Mouse (Mus musculus) neural tube, embryonic 15.5 days (tissue): ENCODE data around the gene Pou6f2. TPM values are rescaled to one million over a fixed set of nuclear protein-coding genes. Genes with fewer than 3 reads are reported as not detected.
A peak's percentile ranks its signal among the peaks of the same experiment; 100 is the strongest.

ENCODE experiments used
- ATAC-seq: fragments of 200-750 bp; cut with Nextera tagmentation; 2 replicates; pipeline ENCODE4 v1.8.0; 2017; ENCODE audit warnings: mild to moderate bottlenecking, moderate TSS enrichment, moderate library complexity; ENCODE audit not compliant: low FRiP score
- H3K27ac ChIP-seq: fragments of 300-500 bp; sonication (generic); replicated peaks from 2 replicates; pipeline ENCODE4 v1.5.1; 2015; ENCODE audit warnings: mild to moderate bottlenecking, inconsistent platforms
- H3K27me3 ChIP-seq: fragments of 300-500 bp; sonication (generic); replicated peaks from 2 replicates; pipeline ENCODE4 v1.6.1; 2015; ENCODE audit warnings: inconsistent platforms
- H3K36me3 ChIP-seq: fragments of 300-500 bp; sonication (generic); 2 replicates; pipeline ENCODE4 v1.6.1; 2015; ENCODE audit warnings: inconsistent platforms
- H3K4me1 ChIP-seq: fragments of 300-500 bp; sonication (generic); 2 replicates; pipeline ENCODE4 v1.6.1; 2015; ENCODE audit warnings: inconsistent platforms
- H3K4me2 ChIP-seq: fragments of 300-500 bp; sonication (generic); 2 replicates; pipeline ENCODE4 v1.6.1; 2015; ENCODE audit warnings: inconsistent platforms, mild to moderate bottlenecking, moderate library complexity
- H3K4me3 ChIP-seq: fragments of 300-500 bp; sonication (generic); replicated peaks from 2 replicates; pipeline ENCODE4 v1.5.1; 2015; ENCODE audit warnings: mild to moderate bottlenecking, inconsistent platforms
- H3K9ac ChIP-seq: fragments of 300-500 bp; sonication (generic); replicated peaks from 2 replicates; pipeline ENCODE4 v1.6.1; 2015; ENCODE audit warnings: mild to moderate bottlenecking, inconsistent platforms
- H3K9me3 ChIP-seq: fragments of 300-500 bp; sonication (generic); replicated peaks from 2 replicates; pipeline ENCODE4 v1.6.1; 2016; ENCODE audit warnings: inconsistent platforms
- WGBS: fragments of 180-500 bp; shearing (Covaris S2); methylation state at CpG from one replicate; pipeline ENCODE4 v1.1.7; 2015; ENCODE audit warnings: mixed read lengths; 5-methylcytosine and 5-hydroxymethylcytosine counted together
- polyA plus RNA-seq: library from polyadenylated mRNA; unstranded; fragments of >200 nt; fragmentation: Nextera tagmentation; extraction: Ambion mirVana; gene quantifications from 2 replicates; pipeline ENCODE4 v1.2.1, GENCODE M21; 2015

Pou6f2 gene
- polyA plus RNA-seq, 1 experiment from 2014 or later, result 10.4 TPM

DNA sequence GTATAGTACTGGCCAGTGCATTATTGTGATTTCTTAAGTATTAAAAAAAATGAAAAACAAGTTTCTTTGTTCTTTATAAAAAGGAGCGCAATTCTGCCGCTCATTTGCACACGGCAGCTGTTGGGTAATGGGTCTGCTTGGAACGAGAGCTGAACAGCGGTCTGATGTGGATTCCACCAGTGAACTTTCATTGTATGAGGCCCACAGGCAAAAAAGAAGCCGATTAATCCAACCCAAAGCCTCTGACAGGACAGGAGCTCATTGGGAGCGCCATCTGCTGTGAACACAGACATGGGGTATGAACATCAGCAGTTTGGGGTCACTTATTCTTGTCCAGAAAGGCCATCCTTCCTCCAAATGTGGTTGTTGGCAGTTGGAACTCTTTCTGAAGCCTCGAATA lies 84.9 kb downstream of the Pou6f2 start:
- no peaks in the 10 kb centered on the region for H3K9me3 ChIP-seq
- H3K4me1 ChIP-seq, result peaks cover 5% of the 10 kb centered on the region; the same call in 1 of the 2 replicates
- no peak overlapping the region for H3K4me3 ChIP-seq
- no peak for ATAC-seq
- H3K4me2 ChIP-seq, result no peak overlapping the region
- H3K27ac ChIP-seq, result no peak overlapping the region
- 48% methylated on average over 8 of the region's 8 CpGs for WGBS
- H3K9ac ChIP-seq, result no peak overlapping the region
- H3K27me3 ChIP-seq, result no peaks in the 10 kb centered on the region
- no peaks in the 10 kb centered on the region for H3K36me3 ChIP-seq

DNA sequence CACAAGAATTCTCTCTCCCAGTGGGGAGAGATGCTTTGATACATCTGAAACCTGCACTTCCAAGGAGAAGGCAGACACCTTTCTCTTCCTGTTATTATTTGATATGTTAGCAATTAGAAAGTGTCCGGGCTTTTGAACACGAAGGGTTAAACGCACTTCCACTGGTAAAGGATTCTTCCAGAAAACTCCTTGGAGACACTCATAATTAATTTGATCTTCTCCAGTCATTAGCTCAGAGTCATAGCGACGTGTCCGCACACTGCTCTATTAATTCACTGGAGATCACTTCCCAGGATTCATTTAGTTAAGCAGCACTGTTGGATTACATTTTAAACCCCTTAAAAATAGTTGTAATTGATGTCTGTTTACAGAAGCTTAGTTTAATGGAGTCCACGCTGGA lies 88.5 kb downstream of the Pou6f2 start:
- Histone ChIP-seq H3K4me2 (no peak overlapping the region), H3K27me3 (no peaks in the 10 kb centered on the region), H3K9me3 (no peaks in the 10 kb centered on the region), H3K9ac (no peak overlapping the region), H3K36me3 (no peaks in the 10 kb centered on the region), H3K4me1 (peaks cover 10% of the 10 kb centered on the region; the same call in 1 of the 2 replicates), H3K27ac (no peak overlapping the region), H3K4me3 (no peak overlapping the region)
- 41% methylated on average over 7 of the region's 7 CpGs for WGBS
- ATAC-seq, result peak; percentile 51; the same call in 1 of the 2 replicates

DNA sequence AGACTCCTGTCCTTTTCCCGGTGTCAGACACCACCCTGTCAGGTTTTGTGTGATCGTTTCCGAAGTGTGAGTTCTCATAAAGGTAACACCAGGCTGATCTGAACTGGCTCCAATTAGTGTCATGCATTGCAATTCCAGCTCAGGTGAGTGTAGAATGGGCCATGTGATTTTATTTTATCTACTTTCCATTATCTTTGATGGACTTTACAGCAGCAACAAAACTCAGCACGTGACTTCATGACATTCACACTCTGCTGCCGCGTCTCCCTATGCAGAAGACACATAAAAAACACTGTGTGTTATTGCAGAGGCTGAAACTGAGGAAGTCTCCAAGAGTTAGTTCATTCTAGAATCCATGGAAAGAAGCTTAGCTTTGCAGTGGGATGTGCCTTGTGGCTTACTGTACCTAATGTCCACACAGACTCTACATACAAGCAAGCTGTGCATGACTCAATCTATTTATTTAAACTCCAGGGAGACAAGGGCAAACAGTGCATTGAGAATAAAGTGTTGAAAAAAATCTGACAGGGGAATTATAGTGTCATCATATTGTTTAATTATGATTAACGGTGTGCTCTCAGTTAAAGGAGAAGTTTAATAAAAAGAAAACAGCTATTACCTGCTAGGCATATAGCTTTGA lies 90.9 kb downstream of the Pou6f2 start:
- H3K9me3 ChIP-seq, result no peaks in the 10 kb centered on the region
- WGBS, result 66% methylated on average over 7 of the region's 7 CpGs
- H3K4me1 ChIP-seq, result peaks cover 10% of the 10 kb centered on the region; the same call in 1 of the 2 replicates
- H3K9ac ChIP-seq, result no peak overlapping the region
- H3K27me3 ChIP-seq, result no peaks in the 10 kb centered on the region
- H3K36me3 ChIP-seq, result no peaks in the 10 kb centered on the region
- H3K4me3 ChIP-seq, result no peak overlapping the region
- ATAC-seq, result no peak
- H3K27ac ChIP-seq, result no peak overlapping the region
- no peak overlapping the region for H3K4me2 ChIP-seq

DNA sequence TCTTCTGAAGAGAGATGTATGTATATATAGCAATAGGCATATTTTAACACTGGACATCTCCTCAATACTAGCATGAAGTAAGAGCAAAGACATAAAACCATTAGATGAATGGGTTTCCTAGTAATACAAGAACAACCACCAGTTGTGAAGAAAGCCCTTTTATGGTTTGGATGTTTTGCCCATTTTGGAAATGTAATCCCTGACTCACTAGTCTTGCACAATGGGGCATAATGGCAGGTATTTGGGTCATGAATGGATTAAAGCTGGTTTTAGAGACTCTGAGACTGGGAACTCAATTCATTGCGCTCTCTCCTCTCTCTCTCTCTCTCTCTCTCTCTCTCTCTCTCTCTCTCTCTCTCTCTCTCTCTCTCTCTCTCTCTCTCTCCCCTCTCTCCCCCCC lies 97.5 kb downstream of the Pou6f2 start:
- H3K36me3 ChIP-seq, result no peaks in the 10 kb centered on the region
- H3K9ac ChIP-seq, result no peak overlapping the region
- no peak overlapping the region for H3K27ac ChIP-seq
- no peak overlapping the region for H3K4me2 ChIP-seq
- H3K4me1 ChIP-seq, result no peaks in the 10 kb centered on the region
- WGBS, result 85% methylated on average over 1 of the region's 1 CpGs
- no peaks in the 10 kb centered on the region for H3K27me3 ChIP-seq
- no peak overlapping the region for H3K4me3 ChIP-seq
- ATAC-seq, result no peak
- H3K9me3 ChIP-seq, result no peaks in the 10 kb centered on the region

DNA sequence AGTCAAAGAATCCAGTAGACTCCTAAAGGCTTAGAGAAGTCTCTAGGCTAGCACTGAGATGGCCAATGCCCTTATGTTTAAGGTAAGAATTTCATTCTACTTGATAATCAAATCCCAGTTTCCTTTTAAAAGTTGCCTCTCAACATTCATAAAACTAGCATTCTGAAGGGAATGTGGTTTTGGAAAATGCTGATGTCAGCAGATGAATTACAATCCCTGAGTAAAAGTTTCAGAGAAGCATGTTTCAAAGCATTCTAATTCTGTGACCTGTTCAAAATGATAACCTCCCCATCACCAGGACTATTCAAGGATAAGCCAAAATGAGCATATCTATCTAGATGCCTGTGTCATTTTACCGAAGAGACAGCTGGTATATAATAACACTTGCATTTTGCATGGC lies 104.0 kb downstream of the Pou6f2 start:
- 100% methylated on average over 1 of the region's 1 CpGs for WGBS
- no peaks in the 10 kb centered on the region for H3K27me3 ChIP-seq
- H3K27ac ChIP-seq, result no peak overlapping the region
- no peaks in the 10 kb centered on the region for H3K4me1 ChIP-seq
- no peak overlapping the region for H3K4me3 ChIP-seq
- ATAC-seq, result no peak
- no peaks in the 10 kb centered on the region for H3K36me3 ChIP-seq
- H3K9ac ChIP-seq, result no peak overlapping the region
- H3K4me2 ChIP-seq, result no peak overlapping the region
- H3K9me3 ChIP-seq, result no peaks in the 10 kb centered on the region

DNA sequence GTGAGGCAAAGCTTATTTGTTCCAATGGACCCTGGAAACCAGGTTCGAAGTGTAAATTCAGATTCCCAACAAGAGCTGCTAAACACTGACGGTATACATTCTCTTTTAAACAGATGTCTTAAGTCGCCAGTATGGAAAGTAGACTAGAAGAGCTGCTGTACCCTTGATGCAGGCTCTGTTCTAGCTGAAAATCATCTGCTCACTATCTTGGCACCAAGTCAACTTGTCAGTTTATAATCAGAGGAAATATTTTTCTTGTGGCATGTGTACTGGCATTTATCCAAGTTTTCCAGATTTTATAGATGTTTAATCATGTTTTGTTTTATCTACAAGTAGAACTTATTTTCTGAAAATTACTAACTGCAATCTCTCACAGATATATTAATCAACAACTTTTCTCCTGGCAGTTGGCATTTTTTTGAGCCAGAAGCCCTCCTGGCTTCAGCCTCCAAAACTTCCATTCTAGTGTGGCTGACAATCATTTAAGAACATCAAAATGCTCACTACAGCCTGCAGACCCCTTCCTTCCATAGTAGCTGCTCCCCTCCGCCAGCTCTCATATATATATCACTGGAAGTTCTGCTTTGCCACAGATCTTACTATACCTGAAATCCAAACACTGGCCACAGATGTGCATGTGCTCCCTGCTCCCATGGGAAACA lies 107.1 kb downstream of the Pou6f2 start:
- ATAC-seq, result no peak
- H3K4me1 ChIP-seq, result peaks cover 10% of the 10 kb centered on the region
- H3K9me3 ChIP-seq, result no peaks in the 10 kb centered on the region
- no peak overlapping the region for H3K4me2 ChIP-seq
- H3K27me3 ChIP-seq, result no peaks in the 10 kb centered on the region
- H3K9ac ChIP-seq, result no peak overlapping the region
- no peaks in the 10 kb centered on the region for H3K36me3 ChIP-seq
- H3K27ac ChIP-seq, result no peak overlapping the region
- 85% methylated on average over 4 of the region's 4 CpGs for WGBS
- no peak overlapping the region for H3K4me3 ChIP-seq

DNA sequence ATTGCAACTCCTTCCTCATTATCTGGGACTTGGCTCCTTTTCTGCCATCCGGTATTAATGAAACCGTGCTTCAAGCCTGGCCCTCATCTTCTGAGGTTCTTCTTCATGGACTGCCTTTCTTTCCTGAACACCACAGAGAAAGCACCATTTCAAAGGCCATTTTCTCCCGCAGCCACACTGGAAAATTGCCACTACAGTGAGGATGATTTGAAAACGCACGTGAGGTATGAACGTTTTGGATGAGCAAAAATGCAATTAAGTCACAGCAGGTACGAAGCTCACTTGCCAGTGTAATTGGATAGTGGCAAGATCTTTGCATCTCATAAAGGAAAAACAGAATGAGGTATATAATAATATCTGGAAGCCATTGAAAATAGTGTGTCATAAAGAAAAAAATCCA lies 110.0 kb downstream of the Pou6f2 start:
- Histone ChIP-seq H3K9me3 (no peaks in the 10 kb centered on the region), H3K27ac (0 out of 2 replicates have a peak overlapping the region, but pooled peaks have one; percentile 28), H3K27me3 (no peaks in the 10 kb centered on the region), H3K4me2 (no peak overlapping the region), H3K9ac (no peak overlapping the region), H3K4me1 (peaks cover 10% of the 10 kb centered on the region), H3K36me3 (no peaks in the 10 kb centered on the region), H3K4me3 (no peak overlapping the region)
- 52% methylated on average over 7 of the region's 7 CpGs for WGBS
- ATAC-seq, result peak; percentile 22; the same call in 1 of the 2 replicates

DNA sequence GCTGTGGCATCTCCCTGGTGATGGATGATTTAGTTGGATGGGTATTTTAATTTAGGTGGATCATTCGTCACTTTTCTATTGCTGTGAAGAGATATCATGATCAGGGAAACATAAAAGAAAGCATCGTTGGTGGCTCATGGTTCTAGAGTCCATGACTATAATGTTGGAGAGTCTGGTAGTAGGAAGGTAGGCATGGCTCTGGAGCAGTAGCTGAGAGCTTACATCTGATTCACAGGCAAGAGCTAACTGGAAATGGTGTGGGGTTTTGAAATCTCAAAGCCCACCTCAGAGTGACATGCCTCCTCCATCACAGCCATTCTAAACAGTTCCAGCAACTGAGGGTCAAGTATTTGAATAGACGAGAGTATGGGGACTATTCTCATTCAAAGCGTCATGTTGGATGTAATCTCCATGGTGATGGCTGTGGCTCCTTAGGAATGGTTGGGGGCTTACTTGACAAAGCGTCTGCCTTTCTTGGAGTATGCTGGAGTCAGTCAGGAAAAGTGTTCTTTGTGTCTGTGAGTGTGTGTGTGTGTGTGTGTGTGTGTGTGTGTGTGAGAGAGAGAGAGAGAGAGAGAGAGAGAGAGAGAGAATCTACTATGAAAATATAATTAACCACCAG lies 115.0 kb downstream of the Pou6f2 start:
- Histone ChIP-seq H3K9me3 (no peaks in the 10 kb centered on the region), H3K27ac (no peak overlapping the region), H3K27me3 (no peaks in the 10 kb centered on the region), H3K4me2 (no peak overlapping the region), H3K9ac (no peak overlapping the region), H3K4me3 (no peak overlapping the region), H3K4me1 (peaks cover 16% of the 10 kb centered on the region), H3K36me3 (no peaks in the 10 kb centered on the region)
- WGBS, result 30% methylated on average over 5 of the region's 5 CpGs
- peak; percentile 37; the same call in 1 of the 2 replicates for ATAC-seq

DNA sequence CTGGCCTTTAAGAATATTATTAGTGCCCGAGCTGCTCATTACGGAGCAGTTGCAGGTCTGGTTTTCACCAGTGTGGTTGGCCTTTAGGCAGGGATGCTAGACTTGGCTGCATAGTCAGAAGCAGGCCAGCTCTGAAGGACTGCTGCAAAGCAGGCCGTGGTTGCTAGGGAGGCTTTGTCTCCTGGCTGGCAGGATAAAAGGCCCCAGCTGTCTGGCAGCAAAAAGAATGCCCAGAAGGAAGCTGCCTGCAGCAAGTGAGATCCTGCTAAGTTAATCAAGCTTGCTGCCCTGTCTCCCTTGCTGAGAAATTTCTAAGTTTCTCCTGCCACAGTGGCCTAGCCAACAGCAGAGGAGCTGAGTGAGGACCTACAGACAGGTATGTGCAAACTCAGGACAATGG lies 116.4 kb downstream of the Pou6f2 start:
- Histone ChIP-seq H3K9me3 (no peaks in the 10 kb centered on the region), H3K9ac (no peak overlapping the region), H3K36me3 (no peaks in the 10 kb centered on the region), H3K4me1 (peaks cover 7% of the 10 kb centered on the region), H3K4me3 (no peak overlapping the region), H3K27me3 (no peaks in the 10 kb centered on the region), H3K4me2 (no peak overlapping the region), H3K27ac (peak overlapping the region; percentile 63)
- WGBS, result 10% methylated on average over 3 of the region's 3 CpGs
- ATAC-seq, result peak; percentile 86

DNA sequence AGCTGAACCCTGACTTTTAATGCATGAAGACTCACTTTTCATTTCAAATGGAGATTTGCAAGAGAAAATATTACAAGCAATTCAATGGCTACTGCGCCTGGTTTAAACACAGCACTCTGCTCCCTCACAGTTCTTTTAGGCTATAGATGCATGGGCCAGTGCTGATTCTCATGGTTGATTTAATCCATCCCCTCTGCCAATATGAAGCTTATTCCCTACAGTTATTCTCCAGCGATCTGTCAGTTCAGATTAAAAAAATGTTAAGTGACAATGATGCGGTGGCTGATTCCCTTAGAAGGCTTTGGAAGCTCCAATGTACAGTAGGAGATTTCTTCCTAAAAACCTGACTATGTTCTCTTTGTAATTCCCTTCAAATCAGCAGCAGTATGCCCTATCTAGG lies 144.4 kb downstream of the Pou6f2 start:
- WGBS, result 91% methylated on average over 3 of the region's 3 CpGs

DNA sequence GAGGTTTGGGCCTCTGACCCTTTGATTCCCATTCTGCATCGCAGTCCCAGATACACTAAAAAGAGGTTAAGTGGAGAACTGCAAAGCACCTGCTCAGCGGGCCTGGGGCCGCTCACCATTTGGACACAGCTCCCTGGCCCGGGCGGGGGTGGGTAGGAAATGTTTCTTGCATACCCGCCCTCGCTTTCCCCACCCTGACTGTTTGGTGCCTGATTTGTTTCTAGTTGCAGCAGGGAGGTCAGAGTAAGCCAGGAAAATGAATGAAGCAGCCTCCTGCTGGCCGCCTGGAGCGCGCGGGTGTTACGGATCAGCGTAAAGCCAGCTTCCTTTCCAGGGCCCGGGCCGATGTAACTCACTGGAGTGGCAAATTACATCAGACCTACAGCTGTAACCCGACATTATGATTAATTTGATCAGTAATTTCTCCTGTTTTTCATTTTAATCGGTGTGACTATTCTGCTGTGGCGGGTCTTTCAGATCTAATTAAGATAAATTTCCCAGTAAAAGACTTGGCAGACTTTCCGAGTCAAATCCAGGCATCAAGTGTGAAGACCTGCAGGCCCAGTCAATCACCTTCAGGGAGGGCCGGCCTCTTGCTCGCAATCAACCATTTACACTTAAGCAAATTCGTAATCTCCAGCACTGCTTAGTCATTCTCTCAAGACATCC lies 178.8 kb downstream of the Pou6f2 start:
- 6% methylated on average over 22 of the region's 22 CpGs for WGBS
- no peak overlapping the region for H3K9ac ChIP-seq
- H3K4me3 ChIP-seq, result peak overlapping the region; percentile 4; the same call in 1 of the 2 replicates
- H3K9me3 ChIP-seq, result no peaks in the 10 kb centered on the region
- peak; percentile 88 for ATAC-seq
- H3K27ac ChIP-seq, result no peak overlapping the region
- 0 out of 2 replicates have a peak, but pooled peaks cover 2% of the 10 kb centered on the region for H3K27me3 ChIP-seq
- peaks cover 8% of the 10 kb centered on the region for H3K4me1 ChIP-seq
- peak overlapping the region; percentile 46 for H3K4me2 ChIP-seq
- no peaks in the 10 kb centered on the region for H3K36me3 ChIP-seq

More for the DNA sequence above, 144.4 kb downstream of the Pou6f2 start:
- Histone ChIP-seq H3K4me2 (no peak overlapping the region), H3K4me3 (no peak overlapping the region), H3K36me3 (no peaks in the 10 kb centered on the region), H3K4me1 (no peaks in the 10 kb centered on the region), H3K9ac (no peak overlapping the region), H3K27ac (no peak overlapping the region), H3K27me3 (no peaks in the 10 kb centered on the region), H3K9me3 (no peaks in the 10 kb centered on the region)
- no peak for ATAC-seq
